Mouse (Mus musculus): ENCODE data around the gene Foxn1. TPM values are rescaled to one million over a fixed set of nuclear protein-coding genes. Genes with fewer than 3 reads are reported as not detected.

Gene Foxn1
- polyA plus RNA-seq, 1 experiment from 2014 or later = not detected

- Histone ChIP-seq H3K9me3 (ENCODE audit: control insufficient read depth, low read length) (no peaks in the 10 kb centered on the region), H3K4me1 (ENCODE audit: control insufficient read depth, insufficient read depth, low read depth, low read length) (no peaks in the 10 kb centered on the region), H3K4me2 (ENCODE audit: low read length) (no peak within 1 kb of the TSS), H3K36me3 (ENCODE audit: control insufficient read depth, insufficient read depth, low read length) (no peaks in the 10 kb centered on the region), H3K27ac (ENCODE audit: low read depth, low read length) (no peak within 1 kb of the TSS), H3K9ac (ENCODE audit: low read depth, low read length) (no peak within 1 kb of the TSS), H3K4me3 (ENCODE audit: low read length) (no peak within 1 kb of the TSS), H3K27me3 (replicated peaks; ENCODE audit: control insufficient read depth, insufficient read depth, low read length) (no peaks in the 10 kb centered on the region)
- no peak for ATAC-seq
- 31% methylated on average over 13 of the region's 13 CpGs for WGBS
These were observed 35.9 kb upstream of the Foxn1 start, which contains the start of gene Slc13a2 for GRCm38 (mm10) chr11:78422055-78422819. TSS of gene Slc13a2 (minus strand) at chr11:78422217.

- H3K4me2 ChIP-seq (ENCODE audit: low read length) = no peak overlapping the region
- H3K4me1 ChIP-seq (ENCODE audit: control insufficient read depth, insufficient read depth, low read depth, low read length) = no peaks in the 10 kb centered on the region
- H3K27ac ChIP-seq (ENCODE audit: low read depth, low read length) = no peak overlapping the region
- no peaks in the 10 kb centered on the region for H3K9me3 ChIP-seq (ENCODE audit: control insufficient read depth, low read length)
- ATAC-seq = no peak
- no peaks in the 10 kb centered on the region for H3K36me3 ChIP-seq (ENCODE audit: control insufficient read depth, insufficient read depth, low read length)
- no peak overlapping the region for H3K4me3 ChIP-seq (ENCODE audit: low read length)
- 69% methylated on average over 13 of the region's 13 CpGs for WGBS
- H3K27me3 ChIP-seq (replicated peaks; ENCODE audit: control insufficient read depth, insufficient read depth, low read length) = no peaks in the 10 kb centered on the region
- H3K9ac ChIP-seq (ENCODE audit: low read depth, low read length) = no peak overlapping the region
These were observed 35.0 kb upstream of the Foxn1 start for GRCm38 (mm10) chr11:78421201-78422009.

- H3K4me3 ChIP-seq (ENCODE audit: low read length) = no peak overlapping the region
- H3K4me2 ChIP-seq (ENCODE audit: low read length) = no peak overlapping the region
- H3K4me1 ChIP-seq (ENCODE audit: control insufficient read depth, insufficient read depth, low read depth, low read length) = no peaks in the 10 kb centered on the region
- no peaks in the 10 kb centered on the region for H3K27me3 ChIP-seq (replicated peaks; ENCODE audit: control insufficient read depth, insufficient read depth, low read length)
- no peaks in the 10 kb centered on the region for H3K36me3 ChIP-seq (ENCODE audit: control insufficient read depth, insufficient read depth, low read length)
- ATAC-seq = no peak
- H3K9ac ChIP-seq (ENCODE audit: low read depth, low read length) = no peak overlapping the region
- 83% methylated on average over 12 of the region's 12 CpGs for WGBS
- no peaks in the 10 kb centered on the region for H3K9me3 ChIP-seq (ENCODE audit: control insufficient read depth, low read length)
- no peak overlapping the region for H3K27ac ChIP-seq (ENCODE audit: low read depth, low read length)
These were observed 34.0 kb upstream of the Foxn1 start for GRCm38 (mm10) chr11:78420263-78420889.

GRCm38 (mm10) chr11:78416854-78417253 lies 30.5 kb upstream of the Foxn1 start:
- 84% methylated on average over 6 of the region's 6 CpGs for WGBS
- Histone ChIP-seq H3K4me2 (ENCODE audit: low read length) (no peak overlapping the region), H3K9ac (ENCODE audit: low read depth, low read length) (no peak overlapping the region), H3K36me3 (ENCODE audit: control insufficient read depth, insufficient read depth, low read length) (no peaks in the 10 kb centered on the region), H3K27ac (ENCODE audit: low read depth, low read length) (no peak overlapping the region), H3K9me3 (ENCODE audit: control insufficient read depth, low read length) (no peaks in the 10 kb centered on the region), H3K27me3 (replicated peaks; ENCODE audit: control insufficient read depth, insufficient read depth, low read length) (no peaks in the 10 kb centered on the region), H3K4me3 (ENCODE audit: low read length) (no peak overlapping the region), H3K4me1 (ENCODE audit: control insufficient read depth, insufficient read depth, low read depth, low read length) (no peaks in the 10 kb centered on the region)
- no peak for ATAC-seq

DNA sequence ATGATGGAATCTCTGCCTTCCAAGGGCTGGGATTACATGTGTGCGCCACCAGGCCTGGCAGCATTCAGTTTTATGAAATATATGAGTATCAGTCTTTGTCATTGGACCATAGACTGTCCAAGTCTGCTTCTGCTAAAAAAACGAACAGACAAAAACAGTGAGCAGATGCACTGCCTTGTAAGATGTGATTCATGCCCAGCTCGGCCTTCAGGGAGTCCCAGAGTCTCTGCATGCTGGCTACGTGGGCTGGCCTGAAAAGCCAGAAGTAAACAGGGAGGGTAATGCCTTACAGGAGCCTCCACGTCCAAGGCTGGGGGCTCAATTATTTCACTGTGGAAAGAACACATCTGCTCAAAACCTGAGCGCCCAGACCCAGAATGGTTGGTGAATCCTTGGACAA lies 26.5 kb upstream of the Foxn1 start:
- Histone ChIP-seq H3K9ac (ENCODE audit: low read depth, low read length) (no peak overlapping the region), H3K4me2 (ENCODE audit: low read length) (no peak overlapping the region), H3K4me3 (ENCODE audit: low read length) (no peak overlapping the region), H3K4me1 (ENCODE audit: control insufficient read depth, insufficient read depth, low read depth, low read length) (no peaks in the 10 kb centered on the region), H3K36me3 (ENCODE audit: control insufficient read depth, insufficient read depth, low read length) (no peaks in the 10 kb centered on the region), H3K27me3 (replicated peaks; ENCODE audit: control insufficient read depth, insufficient read depth, low read length) (no peaks in the 10 kb centered on the region), H3K27ac (ENCODE audit: low read depth, low read length) (no peak overlapping the region), H3K9me3 (ENCODE audit: control insufficient read depth, low read length) (no peaks in the 10 kb centered on the region)
- ATAC-seq = no peak
- WGBS = 67% methylated on average over 6 of the region's 6 CpGs

DNA sequence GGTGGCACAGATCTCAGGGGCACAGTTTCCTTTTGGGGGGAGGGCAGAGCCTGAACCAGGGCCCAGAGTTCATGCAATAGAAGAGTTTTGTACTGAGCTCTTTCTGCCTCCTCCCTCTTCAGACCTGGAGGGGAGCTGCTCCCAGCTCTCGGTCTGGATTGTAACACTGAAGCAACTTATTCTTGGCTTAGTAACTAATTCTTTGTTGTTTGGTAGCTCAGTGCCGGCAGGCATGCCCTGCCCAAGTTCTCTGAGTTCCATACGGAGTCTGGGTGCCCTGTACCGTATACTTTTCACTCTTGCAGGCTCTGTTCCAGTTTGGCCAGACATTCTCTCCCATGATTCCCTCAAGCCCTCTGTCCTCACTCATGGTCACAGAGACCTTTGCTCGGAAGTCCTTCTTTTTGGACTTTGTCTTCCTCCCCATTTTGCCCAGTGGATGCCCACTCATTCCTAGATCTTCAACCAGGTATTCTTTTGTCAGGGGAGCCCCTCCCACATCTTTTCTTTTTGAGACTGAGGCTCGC lies 26.0 kb upstream of the Foxn1 start:
- no peak overlapping the region for H3K4me3 ChIP-seq (ENCODE audit: low read length)
- H3K27ac ChIP-seq (ENCODE audit: low read depth, low read length) = no peak overlapping the region
- H3K36me3 ChIP-seq (ENCODE audit: control insufficient read depth, insufficient read depth, low read length) = no peaks in the 10 kb centered on the region
- H3K4me2 ChIP-seq (ENCODE audit: low read length) = no peak overlapping the region
- no peaks in the 10 kb centered on the region for H3K9me3 ChIP-seq (ENCODE audit: control insufficient read depth, low read length)
- 77% methylated on average over 6 of the region's 6 CpGs for WGBS
- H3K9ac ChIP-seq (ENCODE audit: low read depth, low read length) = no peak overlapping the region
- no peaks in the 10 kb centered on the region for H3K4me1 ChIP-seq (ENCODE audit: control insufficient read depth, insufficient read depth, low read depth, low read length)
- H3K27me3 ChIP-seq (replicated peaks; ENCODE audit: control insufficient read depth, insufficient read depth, low read length) = no peaks in the 10 kb centered on the region
- ATAC-seq = no peak

- Histone ChIP-seq H3K4me2 (ENCODE audit: low read length) (no peak overlapping the region), H3K4me3 (ENCODE audit: low read length) (no peak overlapping the region), H3K4me1 (ENCODE audit: control insufficient read depth, insufficient read depth, low read depth, low read length) (no peaks in the 10 kb centered on the region), H3K9me3 (ENCODE audit: control insufficient read depth, low read length) (no peaks in the 10 kb centered on the region), H3K9ac (ENCODE audit: low read depth, low read length) (no peak overlapping the region), H3K36me3 (ENCODE audit: control insufficient read depth, insufficient read depth, low read length) (no peaks in the 10 kb centered on the region), H3K27ac (ENCODE audit: low read depth, low read length) (no peak overlapping the region), H3K27me3 (replicated peaks; ENCODE audit: control insufficient read depth, insufficient read depth, low read length) (no peaks in the 10 kb centered on the region)
- WGBS = 70% methylated on average over 11 of the region's 11 CpGs
- ATAC-seq = peak; percentile 45; the same call in 1 of the 2 replicates
These were observed 25.4 kb upstream of the Foxn1 start for GRCm38 (mm10) chr11:78411606-78412323.

GRCm38 (mm10) chr11:78408256-78409240 lies 22.2 kb upstream of the Foxn1 start:
- 84% methylated on average over 9 of the region's 9 CpGs for WGBS
- no peak overlapping the region for H3K4me3 ChIP-seq (ENCODE audit: low read length)

More at GRCm38 (mm10) chr11:78408256-78409240, 22.2 kb upstream of the Foxn1 start:
- H3K36me3 ChIP-seq (ENCODE audit: control insufficient read depth, insufficient read depth, low read length) = no peaks in the 10 kb centered on the region
- no peaks in the 10 kb centered on the region for H3K4me1 ChIP-seq (ENCODE audit: control insufficient read depth, insufficient read depth, low read depth, low read length)
- no peaks in the 10 kb centered on the region for H3K27me3 ChIP-seq (replicated peaks; ENCODE audit: control insufficient read depth, insufficient read depth, low read length)
- no peaks in the 10 kb centered on the region for H3K9me3 ChIP-seq (ENCODE audit: control insufficient read depth, low read length)
- H3K4me2 ChIP-seq (ENCODE audit: low read length) = no peak overlapping the region
- H3K27ac ChIP-seq (ENCODE audit: low read depth, low read length) = no peak overlapping the region
- no peak overlapping the region for H3K9ac ChIP-seq (ENCODE audit: low read depth, low read length)
- no peak for ATAC-seq
